Mouse (Mus musculus): ENCODE results near the gene Nxph1. TPM values are rescaled to one million over a fixed set of nuclear protein-coding genes. Genes with fewer than 3 reads are reported as not detected.
A peak's percentile ranks its signal among the peaks of the same experiment; 100 is the strongest.

Nxph1 gene
- total RNA-seq, 2 experiments from 2014 or later: 37.1 to 38.0 TPM

DNA sequence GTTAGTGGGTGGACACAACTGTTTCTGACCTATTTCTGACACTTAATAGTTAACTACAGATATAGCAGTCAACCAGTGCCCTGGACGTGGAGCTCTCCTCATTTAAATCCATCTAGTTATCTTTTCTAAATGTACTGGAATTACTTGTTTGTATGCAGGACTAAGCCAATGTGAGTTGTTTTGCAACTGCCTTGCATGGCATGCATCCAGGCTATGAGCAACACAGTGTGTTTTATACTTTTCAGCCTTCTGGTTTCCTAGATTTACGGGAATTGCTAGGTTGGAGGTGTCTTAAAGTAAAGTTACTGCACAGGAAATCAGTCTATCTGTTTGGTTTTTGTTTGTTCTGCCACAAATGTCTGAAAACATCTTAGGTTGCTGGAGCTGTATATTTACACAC is 49.1 kb downstream of the Nxph1 start:
- H3K4me3 ChIP-seq: no peak overlapping the region
- no peak for TF ChIP-seq CTCF (conservative IDR thresholded peaks at IDR 0.05)
- no peak overlapping the region for H3K27ac ChIP-seq
- no peak for DNase-seq (ENCODE audit: low spot score in 2 of 2)

DNA sequence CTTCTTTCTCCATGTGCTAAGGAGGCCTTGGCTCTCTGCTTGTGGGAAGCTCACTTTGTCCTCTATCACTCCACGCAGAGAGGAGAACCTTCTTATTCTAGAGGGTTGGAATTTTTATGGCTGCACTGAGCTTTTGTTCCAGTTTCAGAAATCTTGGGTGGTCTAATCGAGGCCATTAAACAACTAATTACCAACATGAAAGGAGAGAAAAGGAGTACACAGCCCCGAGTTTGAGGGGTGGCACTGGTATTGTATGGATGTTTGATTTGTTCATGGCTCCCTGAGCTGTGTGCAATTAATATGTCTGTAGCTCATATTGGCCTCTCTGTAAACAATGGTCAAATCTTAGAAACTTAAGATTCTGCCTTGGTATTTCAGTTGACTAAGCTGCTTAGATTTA is 54.5 kb downstream of the Nxph1 start:
- TF ChIP-seq CTCF (conservative IDR thresholded peaks at IDR 0.05): no peak
- H3K4me3 ChIP-seq: no peak overlapping the region
- DNase-seq (ENCODE audit: low spot score in 2 of 2): no peak
- H3K27ac ChIP-seq: no peak overlapping the region

- H3K27ac ChIP-seq: no peak overlapping the region
- TF ChIP-seq CTCF (conservative IDR thresholded peaks at IDR 0.05): no peak
- no peak overlapping the region for H3K4me3 ChIP-seq
- no peak for DNase-seq (ENCODE audit: low spot score in 2 of 2)
Observed at GRCm38 (mm10) chr6:9026631-9027030, 78.4 kb downstream of the Nxph1 start.

DNA sequence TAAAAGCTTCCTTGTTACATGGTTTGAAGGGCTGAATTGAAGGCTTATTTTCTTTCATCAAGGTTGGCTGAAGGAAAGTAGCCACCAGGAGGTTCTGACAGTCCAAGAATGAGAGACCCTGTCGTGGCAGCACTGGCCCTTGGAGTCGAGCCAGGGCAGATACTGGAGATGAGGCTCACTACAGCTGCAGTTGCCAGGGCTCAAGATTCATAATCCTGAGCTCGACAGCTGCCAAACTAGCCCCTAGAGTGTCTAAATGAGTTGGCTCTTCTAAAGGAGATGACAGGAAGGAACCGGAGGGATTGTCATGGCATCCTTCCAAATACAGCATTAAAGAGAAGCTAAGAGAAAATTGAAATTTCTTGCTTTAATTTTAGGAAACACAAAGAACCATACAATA is 78.9 kb downstream of the Nxph1 start:
- DNase-seq (ENCODE audit: low spot score in 2 of 2): no peak
- Histone ChIP-seq H3K27ac (no peak overlapping the region), H3K4me3 (no peak overlapping the region)
- no peak for TF ChIP-seq CTCF (conservative IDR thresholded peaks at IDR 0.05)

GRCm38 (mm10) chr6:9028501-9028900 is 80.3 kb downstream of the Nxph1 start:
- H3K27ac ChIP-seq: no peak overlapping the region
- TF ChIP-seq CTCF (conservative IDR thresholded peaks at IDR 0.05): no peak
- no peak overlapping the region for H3K4me3 ChIP-seq
- no peak for DNase-seq (ENCODE audit: low spot score in 2 of 2)

- no peak for DNase-seq (ENCODE audit: low spot score in 2 of 2)
- no peak overlapping the region for H3K4me3 ChIP-seq
- TF ChIP-seq CTCF (conservative IDR thresholded peaks at IDR 0.05): peak; percentile 21; the same call in 1 of the 2 replicates
Observed at GRCm38 (mm10) chr6:9039286-9039685, 91.1 kb downstream of the Nxph1 start.

GRCm38 (mm10) chr6:9040991-9041390 is 92.8 kb downstream of the Nxph1 start:
- no peak overlapping the region for H3K27ac ChIP-seq
- DNase-seq (ENCODE audit: low spot score in 2 of 2): no peak
- no peak overlapping the region for H3K4me3 ChIP-seq
- TF ChIP-seq CTCF (conservative IDR thresholded peaks at IDR 0.05): no peak

More at GRCm38 (mm10) chr6:9039286-9039685, 91.1 kb downstream of the Nxph1 start:
- no peak overlapping the region for H3K27ac ChIP-seq

DNA sequence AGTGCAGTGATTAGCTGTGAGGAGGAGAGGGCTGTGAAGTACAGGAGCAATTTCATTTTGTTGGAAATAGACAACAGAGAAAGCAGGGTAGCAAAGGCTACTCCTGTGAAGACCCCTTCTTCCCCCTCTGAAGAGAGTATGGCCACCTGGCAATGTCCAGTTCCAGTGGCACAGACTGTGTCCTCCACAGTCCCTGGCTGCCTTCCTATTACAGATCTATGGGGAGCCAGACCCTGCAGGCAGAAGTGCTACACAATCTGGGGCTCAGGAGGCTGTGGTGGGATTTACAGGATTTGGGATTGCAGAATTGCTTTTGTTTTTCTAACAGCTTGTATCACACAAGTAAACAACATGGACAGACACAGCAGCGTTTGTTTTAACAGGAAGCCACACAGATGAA is 94.2 kb downstream of the Nxph1 start:
- Histone ChIP-seq H3K4me3 (no peak overlapping the region), H3K27ac (no peak overlapping the region)
- TF ChIP-seq CTCF (conservative IDR thresholded peaks at IDR 0.05): no peak
- DNase-seq (ENCODE audit: low spot score in 2 of 2): no peak

DNA sequence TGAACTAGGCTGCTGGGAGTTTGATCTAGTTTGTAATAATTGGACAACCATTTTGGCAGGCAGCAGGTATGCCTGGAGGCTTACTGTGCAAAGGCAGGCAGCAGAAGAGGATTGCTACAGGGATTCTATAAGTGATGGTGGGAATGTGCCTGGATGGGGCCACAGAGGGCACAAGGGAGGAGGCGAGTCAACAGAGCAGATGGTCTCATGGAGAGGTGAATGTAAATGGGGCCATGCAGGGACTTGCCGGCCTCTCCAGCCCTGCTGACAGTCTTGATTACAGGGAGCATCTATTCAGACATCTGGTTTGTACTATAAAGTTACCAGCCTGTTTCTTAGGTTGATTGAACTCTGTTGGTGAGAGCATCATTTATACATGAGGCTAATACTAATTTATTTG is 98.6 kb downstream of the Nxph1 start:
- no peak for TF ChIP-seq CTCF (conservative IDR thresholded peaks at IDR 0.05)
- Histone ChIP-seq H3K27ac (no peak overlapping the region), H3K4me3 (no peak overlapping the region)
- no peak for DNase-seq (ENCODE audit: low spot score in 2 of 2)

GRCm38 (mm10) chr6:9061261-9062105 is 113.3 kb downstream of the Nxph1 start:
- Histone ChIP-seq H3K4me3 (no peak overlapping the region), H3K27ac (no peak overlapping the region)
- DNase-seq (ENCODE audit: low spot score in 2 of 2): no peak
- no peak for TF ChIP-seq CTCF (conservative IDR thresholded peaks at IDR 0.05)

GRCm38 (mm10) chr6:9066435-9066834 is 118.2 kb downstream of the Nxph1 start:
- Histone ChIP-seq H3K27ac (no peak overlapping the region), H3K4me3 (no peak overlapping the region)
- DNase-seq (ENCODE audit: low spot score in 2 of 2): no peak
- no peak for TF ChIP-seq CTCF (conservative IDR thresholded peaks at IDR 0.05)

DNA sequence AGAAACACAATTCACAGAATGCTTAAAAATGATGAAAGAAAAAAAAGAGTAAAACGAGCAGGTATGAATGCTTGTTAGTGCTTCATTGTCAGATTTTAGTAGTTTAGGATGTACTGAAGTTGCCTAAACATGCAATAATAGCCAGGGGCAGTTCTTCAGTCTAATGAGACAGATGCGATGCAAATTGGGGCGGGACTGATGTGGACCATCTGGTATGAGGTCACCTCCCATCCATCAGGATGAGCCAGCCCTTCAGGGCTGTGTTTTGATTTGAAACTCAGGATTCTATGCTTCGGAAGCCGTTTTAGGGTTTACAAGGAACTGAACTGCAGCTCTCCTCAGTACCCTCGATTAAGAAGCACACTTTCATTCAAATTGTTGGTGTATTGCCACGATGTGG is 121.7 kb downstream of the Nxph1 start:
- DNase-seq (ENCODE audit: low spot score in 2 of 2): no peak
- Histone ChIP-seq H3K4me3 (no peak overlapping the region), H3K27ac (no peak overlapping the region)
- no peak for TF ChIP-seq CTCF (conservative IDR thresholded peaks at IDR 0.05)

- no peak overlapping the region for H3K4me3 ChIP-seq
- no peak overlapping the region for H3K27ac ChIP-seq
- TF ChIP-seq CTCF (conservative IDR thresholded peaks at IDR 0.05): no peak
- DNase-seq (ENCODE audit: low spot score in 2 of 2): no peak
Observed at GRCm38 (mm10) chr6:9076463-9076862, 128.2 kb downstream of the Nxph1 start.

Data from layer of hippocampus, adult 2 months (tissue).